Mouse (Mus musculus): ENCODE results near the gene Hnrnpf. TPM values are rescaled to one million over a fixed set of nuclear protein-coding genes. Genes with fewer than 3 reads are reported as not detected.

Gene Hnrnpf
- polyA plus RNA-seq, 1 experiment from 2014 or later: 748 TPM

- Histone ChIP-seq H3K4me1 (peaks cover 48% of the 10 kb centered on the region), H3K4me2 (no peak overlapping the region), H3K4me3 (replicated peaks) (no peak overlapping the region), H3K27me3 (no peaks in the 10 kb centered on the region), H3K9ac (no peak overlapping the region), H3K27ac (0 out of 2 replicates have a peak overlapping the region, but pooled peaks have one; percentile 0), H3K9me3 (replicated peaks) (no peaks in the 10 kb centered on the region), H3K36me3 (peaks cover 5% of the 10 kb centered on the region; the same call in 1 of the 2 replicates)
- ATAC-seq (replicated peaks; ENCODE audit: low FRiP score): no peak
Measured at GRCm38 (mm10) chr6:117914541-117914940, 14.4 kb downstream of the Hnrnpf start.

- 1% methylated on average over 12 of the region's 12 CpGs for WGBS
- peak overlapping the region; percentile 68 for H3K4me3 ChIP-seq (replicated peaks)
- H3K27me3 ChIP-seq: no peaks in the 10 kb centered on the region
Measured at GRCm38 (mm10) chr6:117916205-117916736, 16.1 kb downstream of the Hnrnpf start.

GRCm38 (mm10) chr6:117916737-117917426 lies 16.8 kb downstream of the Hnrnpf start:
- peak overlapping the region; percentile 99 for H3K27ac ChIP-seq
- H3K9me3 ChIP-seq (replicated peaks): no peaks in the 10 kb centered on the region
- under 1% methylated on average over 62 of the region's 62 CpGs for WGBS
- H3K27me3 ChIP-seq: no peaks in the 10 kb centered on the region
- peak overlapping the region; percentile 73 for H3K9ac ChIP-seq
- H3K4me3 ChIP-seq (replicated peaks): peak overlapping the region; percentile 68
- ATAC-seq (replicated peaks; ENCODE audit: low FRiP score): peak; percentile 95
- peak overlapping the region; percentile 79 for H3K4me2 ChIP-seq
- H3K36me3 ChIP-seq: peaks cover 25% of the 10 kb centered on the region
- peaks cover 52% of the 10 kb centered on the region for H3K4me1 ChIP-seq

More at GRCm38 (mm10) chr6:117916205-117916736, 16.1 kb downstream of the Hnrnpf start:
- H3K36me3 ChIP-seq: peaks cover 19% of the 10 kb centered on the region; the same call in 1 of the 2 replicates
- no peaks in the 10 kb centered on the region for H3K9me3 ChIP-seq (replicated peaks)
- H3K9ac ChIP-seq: peak overlapping the region; percentile 73
- peak overlapping the region; percentile 99 for H3K27ac ChIP-seq
- ATAC-seq (replicated peaks; ENCODE audit: low FRiP score): no peak
- peaks cover 52% of the 10 kb centered on the region for H3K4me1 ChIP-seq
- peak overlapping the region; percentile 79 for H3K4me2 ChIP-seq

GRCm38 (mm10) chr6:117917576-117917975 lies 17.5 kb downstream of the Hnrnpf start:
- H3K27ac ChIP-seq: peak overlapping the region; percentile 99
- H3K4me3 ChIP-seq (replicated peaks): peak overlapping the region; percentile 68
- H3K4me1 ChIP-seq: peaks cover 50% of the 10 kb centered on the region
- H3K27me3 ChIP-seq: no peaks in the 10 kb centered on the region
- H3K36me3 ChIP-seq: peaks cover 31% of the 10 kb centered on the region
- H3K9me3 ChIP-seq (replicated peaks): no peaks in the 10 kb centered on the region
- peak; percentile 67 for ATAC-seq (replicated peaks; ENCODE audit: low FRiP score)
- peak overlapping the region; percentile 79 for H3K4me2 ChIP-seq
- peak overlapping the region; percentile 73 for H3K9ac ChIP-seq
- WGBS: under 1% methylated on average over 21 of the region's 21 CpGs

- Histone ChIP-seq H3K9me3 (replicated peaks) (no peaks in the 10 kb centered on the region), H3K4me2 (peak overlapping the region; percentile 79), H3K4me1 (peaks cover 50% of the 10 kb centered on the region), H3K9ac (peak overlapping the region; percentile 73), H3K36me3 (peaks cover 34% of the 10 kb centered on the region), H3K27me3 (no peaks in the 10 kb centered on the region), H3K27ac (peak overlapping the region; percentile 99), H3K4me3 (replicated peaks) (peak overlapping the region; percentile 68)
- no peak for ATAC-seq (replicated peaks; ENCODE audit: low FRiP score)
- 12% methylated on average over 5 of the region's 5 CpGs for WGBS
Measured at GRCm38 (mm10) chr6:117918043-117918442, 17.9 kb downstream of the Hnrnpf start.

GRCm38 (mm10) chr6:117920659-117921640 lies 20.8 kb downstream of the Hnrnpf start:
- Histone ChIP-seq H3K9me3 (replicated peaks) (no peaks in the 10 kb centered on the region), H3K9ac (no peak overlapping the region), H3K27me3 (no peaks in the 10 kb centered on the region), H3K36me3 (peaks cover 45% of the 10 kb centered on the region), H3K4me1 (peaks cover 38% of the 10 kb centered on the region), H3K4me2 (peak overlapping the region; percentile 8; the same call in 1 of the 2 replicates), H3K4me3 (replicated peaks) (no peak overlapping the region), H3K27ac (no peak overlapping the region)
- WGBS: 45% methylated on average over 3 of the region's 3 CpGs
- ATAC-seq (replicated peaks; ENCODE audit: low FRiP score): no peak

GRCm38 (mm10) chr6:117922041-117922440 lies 21.9 kb downstream of the Hnrnpf start:
- H3K4me3 ChIP-seq (replicated peaks): no peak overlapping the region
- H3K9ac ChIP-seq: no peak overlapping the region
- peaks cover 56% of the 10 kb centered on the region for H3K36me3 ChIP-seq
- no peak overlapping the region for H3K4me2 ChIP-seq
- ATAC-seq (replicated peaks; ENCODE audit: low FRiP score): no peak
- no peaks in the 10 kb centered on the region for H3K9me3 ChIP-seq (replicated peaks)
- H3K4me1 ChIP-seq: peaks cover 34% of the 10 kb centered on the region
- 87% methylated on average over 3 of the region's 3 CpGs for WGBS
- H3K27ac ChIP-seq: no peak overlapping the region
- H3K27me3 ChIP-seq: no peaks in the 10 kb centered on the region

- WGBS: 72% methylated on average over 4 of the region's 4 CpGs
- no peak for ATAC-seq (replicated peaks; ENCODE audit: low FRiP score)
- no peaks in the 10 kb centered on the region for H3K9me3 ChIP-seq (replicated peaks)
- no peak overlapping the region for H3K27ac ChIP-seq
- no peak overlapping the region for H3K9ac ChIP-seq
- peaks cover 66% of the 10 kb centered on the region for H3K36me3 ChIP-seq
- H3K4me3 ChIP-seq (replicated peaks): no peak overlapping the region
- no peaks in the 10 kb centered on the region for H3K4me1 ChIP-seq
- H3K27me3 ChIP-seq: no peaks in the 10 kb centered on the region
- no peak overlapping the region for H3K4me2 ChIP-seq
Measured at GRCm38 (mm10) chr6:117926871-117927491, 26.9 kb downstream of the Hnrnpf start.

- no peak overlapping the region for H3K4me3 ChIP-seq (replicated peaks)
- WGBS: 78% methylated on average over 7 of the region's 7 CpGs
- H3K4me1 ChIP-seq: no peaks in the 10 kb centered on the region
- no peak overlapping the region for H3K9ac ChIP-seq
- no peak overlapping the region; the same call in 1 of the 2 replicates for H3K27ac ChIP-seq
- H3K36me3 ChIP-seq: peaks cover 59% of the 10 kb centered on the region
- H3K27me3 ChIP-seq: no peaks in the 10 kb centered on the region
- no peak for ATAC-seq (replicated peaks; ENCODE audit: low FRiP score)
- no peaks in the 10 kb centered on the region for H3K9me3 ChIP-seq (replicated peaks)
- no peak overlapping the region for H3K4me2 ChIP-seq
Measured at GRCm38 (mm10) chr6:117927955-117928354, 27.8 kb downstream of the Hnrnpf start.

- Histone ChIP-seq H3K4me1 (no peaks in the 10 kb centered on the region), H3K4me2 (no peak overlapping the region), H3K27ac (no peak overlapping the region; the same call in 1 of the 2 replicates), H3K4me3 (replicated peaks) (no peak overlapping the region), H3K27me3 (no peaks in the 10 kb centered on the region), H3K36me3 (peaks cover 53% of the 10 kb centered on the region), H3K9me3 (replicated peaks) (no peaks in the 10 kb centered on the region), H3K9ac (no peak overlapping the region)
- 80% methylated on average over 5 of the region's 5 CpGs for WGBS
- no peak for ATAC-seq (replicated peaks; ENCODE audit: low FRiP score)
Measured at GRCm38 (mm10) chr6:117928746-117929145, 28.6 kb downstream of the Hnrnpf start.

- H3K27me3 ChIP-seq: no peaks in the 10 kb centered on the region
- peaks cover 53% of the 10 kb centered on the region for H3K36me3 ChIP-seq
- no peaks in the 10 kb centered on the region for H3K4me1 ChIP-seq
- no peak for ATAC-seq (replicated peaks; ENCODE audit: low FRiP score)
- H3K9ac ChIP-seq: no peak overlapping the region
- WGBS: 92% methylated on average over 3 of the region's 3 CpGs
- no peak overlapping the region for H3K27ac ChIP-seq
- H3K9me3 ChIP-seq (replicated peaks): no peaks in the 10 kb centered on the region
- H3K4me2 ChIP-seq: no peak overlapping the region
- H3K4me3 ChIP-seq (replicated peaks): no peak overlapping the region
Measured at GRCm38 (mm10) chr6:117929945-117930655, 30.0 kb downstream of the Hnrnpf start.
